Mouse (Mus musculus) midbrain, embryonic 15.5 days (tissue): ENCODE measurements at regions not wholly inside any gene's neighbourhood (a gene's known extent, or its start where the extent isn't known, plus 50 kb on each side); places are given as distances from the start of the nearest gene placed in this dataset.
A peak's percentile ranks its signal among the peaks of the same experiment; 100 is the strongest.

ENCODE experiments used
- ATAC-seq: fragments of 200-750 bp; cut with Nextera tagmentation; replicated peaks from 2 replicates; pipeline ENCODE4 v1.8.0; 2017; ENCODE audit warnings: moderate TSS enrichment
- H3K27ac ChIP-seq: fragments of 300-500 bp; sonication (generic); 2 replicates; pipeline ENCODE4 v1.5.1; 2015; ENCODE audit warnings: mild to moderate bottlenecking, inconsistent platforms
- H3K27me3 ChIP-seq: fragments of 300-500 bp; sonication (generic); replicated peaks from 2 replicates; pipeline ENCODE4 v1.6.1; 2015; ENCODE audit warnings: inconsistent platforms
- H3K36me3 ChIP-seq: fragments of 300-500 bp; sonication (generic); replicated peaks from 2 replicates; pipeline ENCODE4 v1.6.1; 2015; ENCODE audit warnings: inconsistent platforms
- H3K4me1 ChIP-seq: fragments of 300-500 bp; sonication (generic); 2 replicates; pipeline ENCODE4 v1.6.1; 2015; ENCODE audit warnings: inconsistent platforms
- H3K4me2 ChIP-seq: fragments of 300-500 bp; sonication (generic); 2 replicates; pipeline ENCODE4 v1.6.1; 2015; ENCODE audit warnings: inconsistent platforms, mild to moderate bottlenecking, moderate library complexity
- H3K4me3 ChIP-seq: fragments of 300-500 bp; sonication (generic); 2 replicates; pipeline ENCODE4 v1.5.1; 2015; ENCODE audit warnings: mild to moderate bottlenecking, inconsistent platforms
- H3K9ac ChIP-seq: fragments of 300-500 bp; sonication (generic); 2 replicates; pipeline ENCODE4 v1.6.1; 2015; ENCODE audit warnings: mild to moderate bottlenecking, inconsistent platforms
- H3K9me3 ChIP-seq: fragments of 300-500 bp; sonication (generic); 2 replicates; pipeline ENCODE4 v1.6.1; 2016; ENCODE audit warnings: inconsistent platforms
- WGBS: fragments of 180-500 bp; shearing (Covaris S2); methylation state at CpG from one replicate; pipeline ENCODE4 v1.1.7; 2015; ENCODE audit warnings: mixed read lengths; 5-methylcytosine and 5-hydroxymethylcytosine counted together

- no peak for ATAC-seq
- WGBS, result 96% methylated on average over 12 of the region's 12 CpGs
- H3K9me3 ChIP-seq, result no peaks in the 10 kb centered on the region
Measured at GRCm38 (mm10) chr14:118375641-118376040, 108.9 kb downstream of the Gm9376 start.

GRCm38 (mm10) chr14:118379624-118380023 is 112.9 kb downstream of the Gm9376 start:
- H3K27ac ChIP-seq, result no peak overlapping the region
- no peak overlapping the region for H3K4me2 ChIP-seq
- no peak overlapping the region for H3K9ac ChIP-seq
- 32% methylated on average over 8 of the region's 8 CpGs for WGBS
- ATAC-seq, result no peak
- H3K4me1 ChIP-seq, result no peaks in the 10 kb centered on the region
- no peaks in the 10 kb centered on the region for H3K36me3 ChIP-seq
- no peak overlapping the region for H3K4me3 ChIP-seq
- H3K9me3 ChIP-seq, result no peaks in the 10 kb centered on the region
- H3K27me3 ChIP-seq, result no peaks in the 10 kb centered on the region

More at GRCm38 (mm10) chr14:118375641-118376040, 108.9 kb downstream of the Gm9376 start:
- no peak overlapping the region for H3K4me2 ChIP-seq
- no peaks in the 10 kb centered on the region for H3K36me3 ChIP-seq
- no peak overlapping the region for H3K27ac ChIP-seq
- no peak overlapping the region for H3K9ac ChIP-seq
- H3K4me1 ChIP-seq, result no peaks in the 10 kb centered on the region
- H3K27me3 ChIP-seq, result no peaks in the 10 kb centered on the region
- no peak overlapping the region for H3K4me3 ChIP-seq

- peak; percentile 39; the same call in 1 of the 2 replicates for ATAC-seq
- Histone ChIP-seq H3K4me1 (peaks cover 5% of the 10 kb centered on the region; the same call in 1 of the 2 replicates), H3K9me3 (no peaks in the 10 kb centered on the region), H3K27ac (no peak overlapping the region), H3K4me3 (no peak overlapping the region), H3K27me3 (0 out of 2 replicates have a peak, but pooled peaks cover 2% of the 10 kb centered on the region), H3K9ac (no peak overlapping the region), H3K36me3 (no peaks in the 10 kb centered on the region), H3K4me2 (peak overlapping the region; percentile 18; the same call in 1 of the 2 replicates)
- WGBS, result 25% methylated on average over 7 of the region's 7 CpGs
Measured at GRCm38 (mm10) chr14:118385529-118385932, 118.8 kb downstream of the Gm9376 start.

- H3K4me2 ChIP-seq, result no peak overlapping the region
- no peak overlapping the region for H3K4me3 ChIP-seq
- H3K4me1 ChIP-seq, result peaks cover 5% of the 10 kb centered on the region; the same call in 1 of the 2 replicates
- no peak overlapping the region for H3K27ac ChIP-seq
- ATAC-seq, result no peak
- H3K9ac ChIP-seq, result no peak overlapping the region
- 85% methylated on average over 15 of the region's 15 CpGs for WGBS
- H3K9me3 ChIP-seq, result no peaks in the 10 kb centered on the region
- H3K27me3 ChIP-seq, result 0 out of 2 replicates have a peak, but pooled peaks cover 2% of the 10 kb centered on the region
- H3K36me3 ChIP-seq, result no peaks in the 10 kb centered on the region
Measured at GRCm38 (mm10) chr14:118388061-118388460, 121.3 kb downstream of the Gm9376 start.

- ATAC-seq, result no peak
- H3K9ac ChIP-seq, result no peak overlapping the region
- H3K4me2 ChIP-seq, result no peak overlapping the region
- H3K4me1 ChIP-seq, result no peaks in the 10 kb centered on the region
- no peaks in the 10 kb centered on the region for H3K9me3 ChIP-seq
- 75% methylated on average over 3 of the region's 3 CpGs for WGBS
- no peaks in the 10 kb centered on the region for H3K36me3 ChIP-seq
- 0 out of 2 replicates have a peak, but pooled peaks cover 2% of the 10 kb centered on the region for H3K27me3 ChIP-seq
- H3K4me3 ChIP-seq, result no peak overlapping the region
- H3K27ac ChIP-seq, result no peak overlapping the region
Measured at GRCm38 (mm10) chr14:118390790-118391189, 124.0 kb downstream of the Gm9376 start.

GRCm38 (mm10) chr14:118391561-118391960 is 124.8 kb downstream of the Gm9376 start:
- Histone ChIP-seq H3K9me3 (no peaks in the 10 kb centered on the region), H3K27ac (no peak overlapping the region), H3K4me1 (no peaks in the 10 kb centered on the region), H3K4me2 (no peak overlapping the region), H3K9ac (no peak overlapping the region), H3K36me3 (no peaks in the 10 kb centered on the region), H3K4me3 (no peak overlapping the region), H3K27me3 (0 out of 2 replicates have a peak, but pooled peaks cover 2% of the 10 kb centered on the region)
- WGBS, result 94% methylated on average over 5 of the region's 5 CpGs
- no peak for ATAC-seq

GRCm38 (mm10) chr14:118393676-118394075 is 126.9 kb downstream of the Gm9376 start:
- Histone ChIP-seq H3K27ac (no peak overlapping the region), H3K9ac (no peak overlapping the region), H3K36me3 (no peaks in the 10 kb centered on the region), H3K4me2 (no peak overlapping the region), H3K9me3 (no peaks in the 10 kb centered on the region), H3K27me3 (0 out of 2 replicates have a peak, but pooled peaks cover 2% of the 10 kb centered on the region), H3K4me1 (no peaks in the 10 kb centered on the region), H3K4me3 (no peak overlapping the region)
- no peak for ATAC-seq
- WGBS, result 57% methylated on average over 6 of the region's 6 CpGs

- Histone ChIP-seq H3K27me3 (peaks cover 7% of the 10 kb centered on the region; the same call in 1 of the 2 replicates), H3K9me3 (peaks cover 5% of the 10 kb centered on the region; the same call in 1 of the 2 replicates), H3K27ac (no peak overlapping the region), H3K9ac (no peak overlapping the region), H3K4me2 (no peak overlapping the region), H3K36me3 (no peaks in the 10 kb centered on the region), H3K4me1 (peaks cover 15% of the 10 kb centered on the region; the same call in 1 of the 2 replicates), H3K4me3 (no peak overlapping the region)
- ATAC-seq, result peak; percentile 81
- 14% methylated on average over 4 of the region's 4 CpGs for WGBS
Measured at GRCm38 (mm10) chr14:118414275-118414674, 147.5 kb downstream of the Gm9376 start.

GRCm38 (mm10) chr14:118416163-118416562 is 149.4 kb downstream of the Gm9376 start:
- 20% methylated on average over 7 of the region's 7 CpGs for WGBS
- no peak overlapping the region for H3K4me2 ChIP-seq
- peaks cover 5% of the 10 kb centered on the region; the same call in 1 of the 2 replicates for H3K9me3 ChIP-seq
- no peaks in the 10 kb centered on the region for H3K36me3 ChIP-seq
- no peak overlapping the region for H3K27ac ChIP-seq
- no peak overlapping the region for H3K4me3 ChIP-seq
- H3K4me1 ChIP-seq, result peaks cover 15% of the 10 kb centered on the region; the same call in 1 of the 2 replicates
- ATAC-seq, result peak; percentile 16; the same call in 1 of the 2 replicates
- peaks cover 7% of the 10 kb centered on the region; the same call in 1 of the 2 replicates for H3K27me3 ChIP-seq
- H3K9ac ChIP-seq, result no peak overlapping the region

GRCm38 (mm10) chr14:118419442-118420193 is 152.9 kb downstream of the Gm9376 start:
- no peaks in the 10 kb centered on the region for H3K36me3 ChIP-seq
- 93% methylated on average over 12 of the region's 12 CpGs for WGBS
- H3K9me3 ChIP-seq, result peaks cover 5% of the 10 kb centered on the region; the same call in 1 of the 2 replicates
- no peak overlapping the region for H3K27ac ChIP-seq
- H3K4me1 ChIP-seq, result peaks cover 24% of the 10 kb centered on the region
- no peak overlapping the region for H3K9ac ChIP-seq
- H3K4me2 ChIP-seq, result no peak overlapping the region
- ATAC-seq, result no peak
- peaks cover under 1% of the 10 kb centered on the region; the same call in 1 of the 2 replicates for H3K27me3 ChIP-seq
- no peak overlapping the region for H3K4me3 ChIP-seq

GRCm38 (mm10) chr14:118422351-118423001 is 155.7 kb downstream of the Gm9376 start:
- WGBS, result 2% methylated on average over 17 of the region's 17 CpGs
- Histone ChIP-seq H3K4me2 (peak overlapping the region; percentile 75), H3K9me3 (peaks cover 5% of the 10 kb centered on the region; the same call in 1 of the 2 replicates), H3K27me3 (peaks cover 3% of the 10 kb centered on the region; the same call in 1 of the 2 replicates), H3K4me3 (peak overlapping the region; percentile 38), H3K36me3 (no peaks in the 10 kb centered on the region), H3K4me1 (peaks cover 9% of the 10 kb centered on the region), H3K9ac (peak overlapping the region; percentile 35), H3K27ac (peak overlapping the region; percentile 38; the same call in 1 of the 2 replicates)
- peak; percentile 68 for ATAC-seq

GRCm38 (mm10) chr14:118423269-118423668 is 156.5 kb downstream of the Gm9376 start:
- no peak overlapping the region for H3K4me3 ChIP-seq
- WGBS, result 0% methylated on average over 1 of the region's 9 CpGs
- H3K27me3 ChIP-seq, result peaks cover 3% of the 10 kb centered on the region; the same call in 1 of the 2 replicates
- H3K27ac ChIP-seq, result no peak overlapping the region
- H3K4me1 ChIP-seq, result peaks cover 9% of the 10 kb centered on the region
- H3K9me3 ChIP-seq, result peaks cover 5% of the 10 kb centered on the region; the same call in 1 of the 2 replicates
- ATAC-seq, result no peak
- no peak overlapping the region for H3K9ac ChIP-seq
- H3K4me2 ChIP-seq, result no peak overlapping the region
- H3K36me3 ChIP-seq, result no peaks in the 10 kb centered on the region
